Mouse (Mus musculus) hindbrain, postnatal 0 days (tissue): ENCODE measurements around the gene Igfbp6. TPM values are rescaled to one million over a fixed set of nuclear protein-coding genes. Genes with fewer than 3 reads are reported as not detected.

Experiments used
- ATAC-seq: fragments of 200-750 bp; cut with Nextera tagmentation; 2 replicates; pipeline ENCODE4 v1.8.0; 2017; ENCODE audit warnings: mild to moderate bottlenecking, moderate TSS enrichment, moderate library complexity
- DNase-seq: peaks from one replicate; pipeline ENCODE4 v3.0.0-alpha.2; 2015; ENCODE audit warnings: low spot score
- H3K27ac ChIP-seq: fragments of 300-500 bp; sonication (generic); 2 replicates; pipeline ENCODE4 v1.5.1; 2014; ENCODE audit warnings: mild to moderate bottlenecking
- H3K27me3 ChIP-seq: fragments of 300-500 bp; sonication (generic); 2 replicates; pipeline ENCODE4 v1.6.1; 2014; ENCODE audit warnings: low read length, mixed read lengths; ENCODE audit not compliant: insufficient read depth
- H3K36me3 ChIP-seq: fragments of 300-500 bp; sonication (generic); 2 replicates; pipeline ENCODE4 v1.6.1; 2014; ENCODE audit warnings: low read length, mixed read lengths; ENCODE audit not compliant: insufficient read depth
- H3K4me1 ChIP-seq: fragments of 300-500 bp; sonication (generic); 2 replicates; pipeline ENCODE4 v1.6.1; 2014; ENCODE audit warnings: antibody characterized with exemption, low read length, mixed read lengths; ENCODE audit not compliant: insufficient read depth
- H3K4me2 ChIP-seq: fragments of 300-500 bp; sonication (generic); 2 replicates; pipeline ENCODE4 v1.6.1; 2014; ENCODE audit warnings: low read depth, mild to moderate bottlenecking, low read length, moderate library complexity, mixed read lengths
- H3K4me3 ChIP-seq: fragments of 300-500 bp; sonication (generic); 2 replicates; pipeline ENCODE4 v1.5.1; 2014; ENCODE audit warnings: low read length
- H3K9ac ChIP-seq: fragments of 300-500 bp; sonication (generic); replicated peaks from 2 replicates; pipeline ENCODE4 v1.6.1; 2014; ENCODE audit warnings: mild to moderate bottlenecking, low read length, moderate library complexity, mixed read lengths
- H3K9me3 ChIP-seq: fragments of 300-500 bp; sonication (generic); 2 replicates; pipeline ENCODE4 v1.6.1; 2016; ENCODE audit warnings: low read length, mixed read lengths
- CTCF ChIP-seq: IDR thresholded peaks from 2 replicates; pipeline ENCODE4 v1.5.1; 2016; ENCODE audit warnings: antibody characterized with exemption, control low read depth, low read depth
- WGBS: fragments of 180-500 bp; shearing (Covaris S2); extraction: QIAGEN DNeasy Blood & Tissue Kit; methylation state at CpG from one replicate; pipeline ENCODE4 v1.1.7; 2014; 5-methylcytosine and 5-hydroxymethylcytosine counted together
- polyA plus RNA-seq: library from polyadenylated mRNA; unstranded; fragments of >200 nt; fragmentation: Nextera tagmentation; extraction: Ambion mirVana; gene quantifications from 2 replicates; pipeline ENCODE4 v1.2.1, GENCODE M21; 2015
- total RNA-seq: library from RNA; depleted of rRNA; stranded (reverse); fragments of >200 nt; gene quantifications from 2 replicates; pipeline ENCODE4 v1.2.3, GENCODE M21; 2014; rRNA removed

Igfbp6 gene
- 5.6 and 12.8 TPM in 2 replicates for total RNA-seq
- 9.7 and 11.5 TPM in 2 replicates for polyA plus RNA-seq

DNA sequence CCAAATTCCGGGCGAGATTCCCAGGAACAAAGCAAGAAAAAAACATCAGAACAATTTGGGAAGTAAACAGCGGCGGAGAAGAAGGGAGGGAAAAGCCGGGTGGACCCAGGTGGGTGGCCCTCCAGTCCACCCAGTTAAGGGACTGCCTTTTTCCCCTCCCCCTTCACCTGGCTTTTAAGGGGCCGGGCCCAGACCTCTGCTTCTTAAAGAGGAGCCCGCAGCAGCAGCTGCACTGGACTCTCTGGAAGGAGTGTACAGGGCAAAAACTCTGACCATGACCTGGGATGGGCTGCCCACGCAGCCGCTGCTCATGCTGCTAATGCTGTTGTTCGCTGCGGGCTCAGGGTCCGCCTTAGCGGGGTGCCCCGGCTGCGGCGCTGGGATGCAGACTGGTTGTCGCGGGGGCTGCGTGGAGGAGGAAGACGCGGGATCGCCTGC, at the start of gene Igfbp6:
TSS of gene Igfbp6 (plus strand) at position 89 of the 438 bp plus-strand sequence.
- peaks cover 4% of the 10 kb centered on the region; the same call in 1 of the 2 replicates for H3K27me3 ChIP-seq
- no peak within 1 kb of the TSS for H3K9ac ChIP-seq

GRCm38 (mm10) chr15:102094988-102095387, 49.2 kb upstream of the Igfbp6 start:
- 87% methylated on average over 16 of the region's 16 CpGs for WGBS
- H3K36me3 ChIP-seq, result peaks cover 70% of the 10 kb centered on the region
- no peak for TF ChIP-seq CTCF
- H3K27ac ChIP-seq, result no peak overlapping the region
- H3K27me3 ChIP-seq, result no peaks in the 10 kb centered on the region
- ATAC-seq, result no peak
- no peaks in the 10 kb centered on the region for H3K9me3 ChIP-seq
- no peak overlapping the region for H3K4me3 ChIP-seq
- H3K9ac ChIP-seq, result no peak overlapping the region
- H3K4me2 ChIP-seq, result no peak overlapping the region
- no peak for DNase-seq
- 0 out of 2 replicates have a peak, but pooled peaks cover 2% of the 10 kb centered on the region for H3K4me1 ChIP-seq

More for the DNA sequence above, at the start of gene Igfbp6:
- ATAC-seq (no peak), DNase-seq (no peak)
- Histone ChIP-seq H3K36me3 (no peaks in the 10 kb centered on the region), H3K27ac (no peak within 1 kb of the TSS), H3K4me1 (no peaks in the 10 kb centered on the region), H3K4me2 (peak within 1 kb of the TSS; percentile 19; the same call in 1 of the 2 replicates), H3K4me3 (peak within 1 kb of the TSS; percentile 10; the same call in 1 of the 2 replicates), H3K9me3 (no peaks in the 10 kb centered on the region)
- TF ChIP-seq CTCF, result no peak
- WGBS, result 9% methylated on average over 22 of the region's 22 CpGs

DNA sequence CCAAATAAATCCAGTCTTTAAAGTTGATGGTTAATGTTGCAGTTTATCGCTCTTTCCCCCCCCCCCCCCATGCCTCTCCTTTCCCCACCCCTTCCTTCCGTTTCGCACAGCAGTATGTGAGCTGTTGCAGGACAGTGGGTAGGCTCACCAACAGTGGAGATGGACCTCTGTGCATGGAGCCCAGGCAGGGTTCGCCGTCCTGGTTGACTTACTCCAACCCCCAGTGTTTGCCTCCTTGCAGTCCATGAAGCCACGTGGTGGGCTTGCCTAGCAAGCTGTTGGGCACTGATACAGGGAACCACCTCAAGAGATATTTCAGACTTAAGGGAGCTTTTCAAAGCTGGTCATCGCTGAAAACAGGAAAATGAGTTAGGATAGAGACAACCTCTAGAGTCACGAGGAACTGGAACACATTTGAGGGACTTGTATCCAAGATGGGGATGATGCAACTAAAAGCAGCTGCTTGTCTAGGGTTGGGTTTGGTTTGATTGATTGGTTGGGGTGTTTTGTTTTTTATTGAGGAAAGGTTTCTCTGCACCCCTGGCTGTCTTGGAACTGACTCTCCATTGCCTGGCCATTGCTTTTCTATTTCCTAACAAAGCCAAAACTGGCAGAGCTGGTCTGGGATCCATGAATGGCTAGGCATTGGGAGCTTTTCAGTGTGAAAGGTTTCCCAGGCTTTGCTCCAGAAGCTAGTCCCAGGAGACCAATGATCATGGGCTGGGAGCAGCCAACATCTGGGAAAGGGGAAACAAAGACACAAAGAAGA, 46.8 kb upstream of the Igfbp6 start:
- H3K4me1 ChIP-seq, result peaks cover 6% of the 10 kb centered on the region; the same call in 1 of the 2 replicates
- peaks cover 47% of the 10 kb centered on the region for H3K36me3 ChIP-seq
- no peak for ATAC-seq
- H3K9me3 ChIP-seq, result no peaks in the 10 kb centered on the region
- no peak overlapping the region for H3K4me3 ChIP-seq
- TF ChIP-seq CTCF, result no peak
- peak; percentile 1 for DNase-seq
- H3K27me3 ChIP-seq, result no peaks in the 10 kb centered on the region
- no peak overlapping the region for H3K9ac ChIP-seq
- 79% methylated on average over 8 of the region's 8 CpGs for WGBS
- H3K4me2 ChIP-seq, result no peak overlapping the region
- no peak overlapping the region for H3K27ac ChIP-seq

GRCm38 (mm10) chr15:102097991-102098555, 46.1 kb upstream of the Igfbp6 start:
- DNase-seq (no peak), ATAC-seq (no peak)
- H3K27ac ChIP-seq, result no peak overlapping the region
- no peak for TF ChIP-seq CTCF
- no peak overlapping the region for H3K9ac ChIP-seq
- H3K4me1 ChIP-seq, result peaks cover 10% of the 10 kb centered on the region
- no peak overlapping the region for H3K4me3 ChIP-seq
- no peaks in the 10 kb centered on the region for H3K27me3 ChIP-seq
- no peaks in the 10 kb centered on the region for H3K9me3 ChIP-seq
- WGBS, result 23% methylated on average over 5 of the region's 5 CpGs
- no peak overlapping the region for H3K4me2 ChIP-seq
- peaks cover 39% of the 10 kb centered on the region for H3K36me3 ChIP-seq

GRCm38 (mm10) chr15:102099260-102099659, 44.9 kb upstream of the Igfbp6 start:
- 55% methylated on average over 5 of the region's 5 CpGs for WGBS
- H3K27ac ChIP-seq, result no peak overlapping the region
- no peak overlapping the region for H3K4me3 ChIP-seq
- DNase-seq (no peak), ATAC-seq (no peak)
- H3K9me3 ChIP-seq, result no peaks in the 10 kb centered on the region
- H3K9ac ChIP-seq, result no peak overlapping the region
- peaks cover 28% of the 10 kb centered on the region for H3K36me3 ChIP-seq
- peaks cover 20% of the 10 kb centered on the region for H3K4me1 ChIP-seq
- H3K27me3 ChIP-seq, result no peaks in the 10 kb centered on the region
- no peak overlapping the region for H3K4me2 ChIP-seq
- TF ChIP-seq CTCF, result no peak

DNA sequence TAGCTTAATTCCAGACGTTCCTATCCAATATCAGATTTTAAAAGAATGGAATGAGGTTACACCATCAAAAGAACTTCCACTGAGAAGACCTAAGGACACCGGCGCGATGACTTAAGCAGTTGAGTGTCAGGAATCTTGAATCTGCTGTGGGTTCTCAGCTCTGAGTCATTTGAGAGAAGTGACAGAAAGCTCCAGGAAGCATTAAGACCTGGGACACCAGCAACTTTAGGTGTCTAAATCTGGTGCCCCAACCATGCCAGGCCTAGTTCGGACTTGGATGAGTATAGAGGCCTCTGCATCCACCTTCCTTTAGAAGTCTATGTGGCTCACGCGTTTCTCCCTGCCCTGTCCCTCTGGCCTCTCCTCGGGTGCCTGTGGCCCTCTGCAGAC, 44.4 kb upstream of the Igfbp6 start:
- Histone ChIP-seq H3K27ac (peak overlapping the region; percentile 72; the same call in 1 of the 2 replicates), H3K4me1 (peaks cover 20% of the 10 kb centered on the region), H3K9me3 (no peaks in the 10 kb centered on the region), H3K36me3 (peaks cover 22% of the 10 kb centered on the region), H3K9ac (peak overlapping the region; percentile 52), H3K4me3 (peak overlapping the region; percentile 49), H3K4me2 (peak overlapping the region; percentile 68), H3K27me3 (no peaks in the 10 kb centered on the region)
- no peak for TF ChIP-seq CTCF
- ATAC-seq, result no peak
- DNase-seq, result no peak
- WGBS, result 24% methylated on average over 8 of the region's 8 CpGs
